Mouse (Mus musculus) heart, postnatal 10 days (tissue): ENCODE data around the gene Ints2. TPM values are rescaled to one million over a fixed set of nuclear protein-coding genes. Genes with fewer than 3 reads are reported as not detected.
"Not testable (repeated sequence)": the region's sequence is repeated elsewhere in the genome, so short reads cannot be mapped to it uniquely, and the experiment has no call there.

Source experiments
- DNase-seq, 2 experiments: peaks; one replicate each; pipeline ENCODE4 v3.0.0; 2021
- intact Hi-C: fragments of 180-260 bp; cut with DNase I; formaldehyde crosslinking; loops from one replicate; pipeline ENCODE4 v1.15.1; 2025
- total RNA-seq, 2 experiments: library from RNA; stranded (reverse); gene quantifications; 2 replicates each; pipeline ENCODE4 v1.2.3; 2021

Ints2 gene
- 10 to 100 TPM; 10.5 to 11.0 TPM for total RNA-seq

DNA sequence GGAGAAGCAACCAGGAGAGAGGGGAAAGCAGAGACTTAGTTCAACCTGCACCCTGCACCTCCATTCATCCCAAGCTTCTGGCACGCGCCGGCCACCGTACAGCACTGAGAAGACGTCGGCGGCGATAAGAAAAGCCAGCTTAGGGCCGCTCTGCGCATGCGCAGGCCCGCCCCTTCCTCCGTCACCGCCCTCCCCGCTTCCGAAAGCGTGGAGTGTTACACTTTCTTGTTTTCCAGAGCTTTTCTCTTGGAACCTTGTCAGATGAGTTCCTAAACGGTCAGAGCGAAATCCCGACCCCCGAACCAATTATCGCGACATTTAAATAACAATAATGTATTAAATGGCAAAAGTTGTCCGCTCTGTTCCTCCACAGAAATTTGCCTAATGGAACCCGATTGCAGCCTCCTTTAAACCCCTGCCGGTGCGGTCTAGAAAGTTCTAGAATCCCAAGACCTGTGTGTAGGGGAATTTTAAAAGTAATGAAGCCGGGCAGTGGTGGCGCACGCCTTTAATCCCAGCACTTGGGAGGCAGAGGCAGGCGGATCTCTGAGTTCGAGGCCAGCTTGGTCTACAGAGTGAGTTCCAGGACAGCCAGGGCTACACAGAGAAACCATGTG lies at the start of gene Ints2:
TSS of gene Ints2 (minus strand) at position 116 of the 617 bp plus-strand sequence.
- intact Hi-C loops, result loop anchor here (2.0 kb wide), 1 partner anchor 101 kb away; no protein-coding TSS in a partner anchor
- peak; percentile 96 to 97 for DNase-seq

DNA sequence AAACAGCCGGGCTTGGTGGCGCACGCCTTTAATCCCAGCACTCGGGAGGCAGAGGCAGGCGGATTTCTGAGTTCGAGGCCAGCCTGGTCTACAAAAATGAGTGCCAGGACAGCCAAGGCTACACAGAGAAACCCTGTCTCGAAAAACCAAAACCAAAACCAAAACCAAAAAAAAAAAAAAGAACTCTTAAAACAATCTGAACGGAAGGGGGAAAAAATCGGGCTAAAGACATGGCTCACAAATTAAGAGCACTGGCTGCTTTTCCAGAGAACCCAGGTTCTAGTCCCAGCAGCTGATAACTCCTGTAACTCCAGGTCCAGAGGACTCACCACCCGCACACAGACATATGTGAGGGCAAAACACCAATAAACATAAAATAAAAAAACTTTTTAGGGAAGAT lies 34.8 kb upstream of the Ints2 start:
- DNase-seq, result not testable (repeated sequence)
- intact Hi-C loops, result loop anchor here (10.0 kb wide), 1 partner anchor 63 kb away; the partner anchor contains the start of gene Med13

DNA sequence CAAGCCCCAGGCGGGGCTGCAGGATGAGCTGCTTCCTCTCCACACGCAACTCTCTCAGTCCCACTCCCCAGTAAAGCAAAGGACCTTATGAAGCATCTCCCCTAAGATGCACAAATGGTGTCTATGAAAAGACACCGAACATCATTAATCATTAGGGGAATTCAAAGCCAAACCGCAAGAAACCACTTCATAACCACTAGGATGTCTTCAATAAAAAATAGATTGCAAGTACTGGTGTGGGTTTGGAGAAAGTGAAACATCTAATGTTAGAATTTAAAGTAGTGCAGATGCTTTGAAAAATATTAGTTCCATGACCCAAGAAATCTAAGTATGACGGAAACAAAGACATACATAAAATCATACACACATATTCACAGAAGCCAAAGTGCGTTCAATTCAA lies 34.3 kb upstream of the Ints2 start:
- DNase-seq, result no peak
- intact Hi-C loops, result loop anchor here (10.0 kb wide), 1 partner anchor 63 kb away; the partner anchor contains the start of gene Med13

DNA sequence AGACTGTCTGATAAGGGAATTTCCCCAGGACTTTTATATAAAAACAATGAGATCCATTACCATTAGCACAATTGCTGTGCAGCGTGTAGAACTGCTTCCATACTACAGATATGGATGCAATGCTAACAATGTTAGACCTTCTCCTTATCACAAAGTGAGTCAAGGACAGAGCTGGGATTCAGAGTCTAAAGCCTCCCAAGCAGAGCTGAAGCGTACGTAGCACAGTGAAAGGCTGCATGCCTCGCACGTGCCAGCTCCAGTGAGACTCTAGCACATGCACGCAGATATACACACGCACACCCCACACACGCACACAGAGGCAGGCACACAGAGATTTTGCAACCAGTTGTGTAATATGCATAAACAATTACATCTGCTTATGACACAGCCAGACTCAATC lies 28.4 kb upstream of the Ints2 start:
- peak; percentile 10 to 31 for DNase-seq
- intact Hi-C loops, result no loop called here

DNA sequence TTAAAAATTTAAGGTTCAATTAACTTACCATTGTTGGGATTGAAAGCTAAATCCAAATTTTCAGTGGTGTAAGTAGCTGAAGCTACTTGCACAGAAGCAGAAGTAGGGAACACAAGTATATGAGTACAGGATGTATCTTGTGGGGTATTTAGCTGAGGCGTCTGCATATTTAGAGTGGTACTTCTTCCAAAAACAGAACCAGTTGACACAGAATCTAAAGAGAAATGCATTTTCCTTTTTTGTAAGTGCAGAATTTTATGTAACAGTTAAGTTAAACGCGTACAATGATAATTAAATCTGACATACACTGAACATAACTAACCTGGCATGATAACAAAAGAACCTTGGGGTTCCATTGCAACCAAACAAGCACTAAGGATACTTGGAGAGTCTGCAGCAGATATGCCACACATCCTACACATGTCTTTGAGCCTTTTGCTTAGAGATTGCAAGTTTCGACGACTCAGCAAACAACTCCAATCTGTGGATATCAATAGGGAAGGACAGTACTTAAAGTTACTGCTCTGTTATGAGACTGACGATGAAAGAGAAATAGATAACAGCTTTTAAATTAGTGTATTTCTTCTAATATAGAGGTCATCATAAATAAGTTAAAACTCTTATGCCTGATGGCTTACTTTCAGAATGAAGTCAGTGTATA lies 21.2 kb upstream of the Ints2 start:
- intact Hi-C loops, result no loop called here
- DNase-seq, result no peak

DNA sequence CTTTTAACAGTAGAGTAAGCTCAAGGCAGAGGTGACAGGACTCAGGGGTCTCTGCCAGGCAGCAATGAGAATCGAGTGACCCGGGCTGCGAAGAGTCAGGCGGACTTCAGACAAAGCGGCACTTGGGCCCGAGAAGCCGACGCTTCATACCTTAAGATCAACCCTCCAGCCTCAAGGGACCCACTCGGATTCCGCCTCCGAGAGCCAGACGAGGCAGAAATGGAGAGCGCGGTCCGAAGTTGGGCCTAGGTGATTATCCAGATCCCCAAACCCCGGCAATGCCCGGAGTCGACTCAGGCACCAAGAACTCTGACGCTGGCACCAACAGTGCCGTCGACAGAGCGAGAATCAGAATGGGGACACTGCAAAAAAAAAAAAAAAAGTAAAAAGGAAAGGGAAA lies 321 bp downstream of the Ints2 start:
- intact Hi-C loops, result loop anchor here (2.0 kb wide), 1 partner anchor 102 kb away; no protein-coding TSS in a partner anchor
- no peak for DNase-seq

DNA sequence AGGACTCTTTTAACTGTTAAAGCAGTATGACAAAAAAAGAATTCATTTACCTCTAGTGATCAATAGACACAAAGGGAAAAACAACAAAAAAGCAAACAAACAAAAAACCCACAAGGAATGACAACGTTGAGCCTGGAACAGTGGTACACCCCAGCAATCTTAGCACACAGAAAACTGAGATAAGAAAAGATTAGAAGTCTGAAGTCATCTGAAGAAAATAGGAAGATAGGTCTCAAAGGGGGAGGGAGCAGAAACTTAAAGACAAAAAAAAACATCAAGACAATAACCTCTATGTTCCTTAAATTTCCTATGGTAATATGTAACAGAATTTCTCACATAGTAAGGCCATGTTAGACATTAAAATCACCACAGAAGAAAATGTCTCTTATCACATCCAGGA lies 4.0 kb downstream of the Ints2 start:
- intact Hi-C loops, result no loop called here
- no peak for DNase-seq

DNA sequence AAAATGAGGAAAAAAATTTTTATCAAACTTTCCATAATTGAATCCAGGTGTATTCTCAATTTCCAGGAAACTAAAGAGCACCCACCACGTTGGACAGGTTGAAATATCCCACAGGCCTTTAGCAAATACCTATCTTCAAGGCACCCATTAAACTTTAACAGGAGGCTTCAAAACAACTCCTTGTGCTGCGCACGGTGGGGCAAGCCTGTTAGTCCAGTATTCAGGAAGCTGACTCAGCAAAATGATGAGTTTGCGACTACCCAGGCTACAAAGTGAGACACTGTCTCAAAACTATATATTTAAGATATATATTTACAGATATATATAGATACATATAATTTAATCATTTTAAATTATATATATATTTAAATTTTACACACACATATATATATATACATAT lies 24.9 kb downstream of the Ints2 start:
- DNase-seq, result no peak
- intact Hi-C loops, result no loop called here

DNA sequence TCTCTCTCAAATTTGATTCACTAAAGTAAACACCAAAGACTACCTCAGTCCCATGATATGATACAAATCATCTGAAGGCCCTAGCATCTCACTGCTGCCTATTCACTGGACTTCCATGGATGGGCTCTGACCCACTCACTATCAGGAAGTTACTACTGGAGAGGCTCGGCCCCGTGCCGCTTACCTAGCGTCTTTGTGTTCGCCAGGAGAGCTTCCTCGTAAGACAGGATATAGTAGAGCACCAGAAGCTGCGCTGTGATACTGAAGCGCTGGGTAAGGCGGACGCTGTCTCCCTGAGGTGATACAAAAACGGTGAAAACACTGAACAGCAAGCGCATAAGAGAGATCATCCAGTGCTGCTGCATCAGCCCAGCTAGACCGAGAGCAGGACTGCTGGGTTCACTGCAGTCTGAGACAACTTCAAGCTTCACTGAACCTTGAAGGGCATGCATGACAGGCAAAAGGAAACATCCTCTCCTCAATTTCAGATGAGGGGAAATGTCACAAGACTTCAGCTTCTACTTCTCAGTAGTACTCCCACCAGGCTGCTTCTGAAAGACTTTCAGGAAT lies 25.5 kb downstream of the Ints2 start:
- DNase-seq, result no peak
- intact Hi-C loops, result no loop called here

DNA sequence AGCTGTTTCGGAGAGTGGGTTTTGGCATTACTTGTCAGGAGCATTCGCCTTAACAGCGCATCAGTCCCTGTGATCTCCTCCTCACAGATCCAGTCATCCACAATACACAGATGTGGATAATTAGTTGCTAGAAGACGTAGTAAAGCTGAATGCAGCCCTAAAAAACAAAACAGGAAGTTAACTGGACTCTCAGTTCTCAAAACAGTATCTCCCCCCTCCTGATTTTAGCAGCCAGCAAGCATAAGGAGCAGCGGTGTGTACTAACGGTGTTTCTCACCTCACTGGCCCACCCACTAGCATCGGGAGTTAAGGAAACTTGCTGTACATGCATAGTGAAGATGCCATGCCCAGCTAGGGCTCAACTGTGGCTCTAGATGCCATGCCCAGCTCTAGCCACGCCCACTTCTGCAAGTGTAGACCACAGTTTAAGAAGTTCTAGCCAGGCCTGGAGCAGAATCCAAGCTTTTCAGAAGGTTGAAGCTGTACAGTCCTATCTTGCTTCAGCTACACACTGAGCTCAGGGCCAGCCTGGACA lies 30.7 kb downstream of the Ints2 start:
- intact Hi-C loops, result no loop called here
- DNase-seq, result no peak

DNA sequence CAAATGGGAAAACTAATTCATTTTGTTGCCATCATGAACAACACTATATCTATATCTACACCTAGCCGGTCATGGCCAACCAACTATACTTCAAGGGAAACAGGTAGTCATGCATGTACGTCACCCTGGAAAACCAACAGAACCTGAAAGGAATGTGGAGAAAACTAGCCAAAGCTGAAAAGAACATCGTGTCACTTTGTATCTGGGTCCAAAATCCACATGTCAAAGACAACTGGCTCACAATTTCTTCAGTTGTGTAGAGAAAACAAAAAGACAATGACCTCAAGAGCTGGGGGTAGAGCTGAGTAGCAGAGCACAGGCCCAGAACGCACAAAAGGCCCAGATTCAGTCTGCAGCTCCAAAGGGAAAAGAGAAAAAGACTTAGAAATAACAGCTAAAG lies 31.6 kb downstream of the Ints2 start:
- no peak for DNase-seq
- intact Hi-C loops, result no loop called here

DNA sequence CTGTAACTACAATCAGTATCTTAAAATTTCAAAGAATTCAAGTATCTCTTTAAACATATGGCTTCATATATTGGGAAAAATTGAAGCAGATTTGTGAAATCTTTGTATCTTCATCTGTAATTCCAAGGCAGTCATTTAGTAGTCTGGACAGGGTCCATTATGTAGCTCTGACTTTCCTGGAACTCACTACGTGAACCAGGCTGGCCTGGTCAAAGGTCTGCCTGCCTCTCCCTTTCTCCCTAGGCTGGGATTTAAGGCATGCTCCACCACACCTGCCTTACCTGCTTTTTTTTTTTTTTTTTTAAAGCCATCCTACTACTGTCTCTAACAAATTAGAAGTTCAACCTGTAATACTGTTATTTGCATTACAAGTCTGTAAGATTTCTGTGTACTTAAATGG lies 45.6 kb downstream of the Ints2 start:
- intact Hi-C loops, result no loop called here
- DNase-seq, result no peak

DNA sequence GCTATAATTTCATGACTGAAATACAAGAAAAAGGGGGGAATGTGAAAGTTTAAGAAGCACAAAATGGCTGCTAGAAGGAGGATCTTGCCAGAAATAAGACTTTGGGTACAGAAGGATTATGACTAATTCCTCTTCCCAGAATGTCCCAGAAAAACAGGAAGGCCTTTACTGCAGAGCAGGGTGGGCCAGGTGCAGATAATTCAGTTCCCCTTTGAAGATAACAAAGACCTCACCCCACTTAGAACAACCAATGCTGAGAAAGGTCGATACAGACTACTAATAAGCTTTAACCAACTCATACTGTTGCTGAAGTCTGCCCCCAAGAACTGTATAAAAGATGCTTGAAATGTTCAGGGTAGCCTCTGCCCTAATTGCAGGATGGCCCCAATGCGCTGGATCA lies 48.3 kb downstream of the Ints2 start:
- DNase-seq, result no peak
- intact Hi-C loops, result no loop called here

DNA sequence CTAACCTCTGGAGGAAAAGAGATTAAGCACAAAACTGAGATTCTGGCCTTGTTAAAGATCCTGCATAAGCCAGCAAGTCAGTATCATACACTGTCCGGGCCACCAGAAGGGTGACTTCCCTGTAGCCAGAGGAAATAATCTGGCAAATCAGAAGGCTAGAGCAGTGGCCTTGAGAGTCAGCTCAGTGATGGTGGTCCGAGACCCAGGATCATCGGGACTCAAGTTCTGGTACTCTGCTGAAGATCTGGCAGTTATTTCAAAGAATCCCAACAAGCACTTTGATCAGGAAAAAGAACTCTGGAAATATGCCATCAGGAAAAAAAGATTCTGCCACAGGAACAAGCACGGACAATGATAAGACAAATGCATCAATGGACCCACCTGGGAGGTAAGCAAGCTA lies 51.5 kb downstream of the Ints2 start:
- DNase-seq, result no peak
- intact Hi-C loops, result no loop called here

DNA sequence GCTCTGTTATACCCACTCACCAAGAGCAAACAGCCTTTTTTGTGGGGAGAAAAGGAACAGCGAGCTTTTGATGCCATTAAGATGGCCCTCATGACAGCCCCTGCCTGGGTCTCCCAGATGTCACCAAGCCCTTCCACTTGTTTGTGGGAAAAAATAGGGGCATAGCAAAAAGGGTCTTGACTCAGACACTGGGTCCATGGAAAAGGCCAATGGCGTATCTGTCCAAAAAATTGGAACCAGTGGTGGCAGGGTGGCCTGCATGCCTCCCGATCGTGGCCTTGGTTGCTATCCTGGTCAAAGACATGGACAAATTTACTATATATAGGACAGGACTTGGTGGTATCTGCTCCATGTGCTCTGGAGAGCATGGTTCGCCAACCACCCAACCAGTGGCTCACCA lies 52.3 kb downstream of the Ints2 start:
- intact Hi-C loops, result no loop called here
- DNase-seq, result no peak

DNA sequence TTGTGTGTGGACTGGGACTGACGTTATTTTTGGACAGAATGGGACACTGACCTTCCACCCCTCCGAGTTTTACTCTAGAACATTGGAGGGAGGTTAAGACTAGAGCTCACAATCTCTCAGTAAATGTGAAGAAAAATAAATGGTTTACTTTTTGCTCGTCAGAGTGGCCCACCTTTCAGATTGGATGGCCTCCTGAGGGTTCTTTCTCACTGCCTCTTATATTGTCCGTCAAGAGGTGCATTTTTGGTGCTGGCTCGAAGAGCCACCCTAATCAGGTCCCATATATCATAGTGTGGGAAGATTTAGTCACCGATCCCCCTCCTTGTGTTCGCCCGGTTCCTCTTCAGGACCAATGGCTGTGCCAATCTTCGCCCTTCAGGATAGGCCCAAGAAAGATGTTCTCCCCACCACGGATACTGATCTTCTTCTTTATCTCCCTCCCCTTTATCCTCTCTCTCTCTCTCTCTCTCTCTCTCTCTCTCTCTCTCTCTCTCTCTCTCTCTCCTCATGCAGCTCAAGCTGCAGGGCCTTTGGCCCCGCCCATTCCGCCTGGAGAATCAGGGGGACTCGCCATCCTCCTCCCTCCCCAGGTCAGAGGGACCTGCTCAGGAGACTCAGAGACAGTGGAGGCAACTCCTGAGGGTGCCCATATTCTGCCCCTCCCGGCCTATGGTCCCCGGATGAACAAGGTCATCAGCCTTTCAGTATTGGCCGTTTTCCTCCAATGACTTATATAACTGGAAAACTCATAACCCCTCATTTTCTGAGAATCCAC lies 55.3 kb downstream of the Ints2 start:
- peak; percentile 11 to 31 for DNase-seq

DNA sequence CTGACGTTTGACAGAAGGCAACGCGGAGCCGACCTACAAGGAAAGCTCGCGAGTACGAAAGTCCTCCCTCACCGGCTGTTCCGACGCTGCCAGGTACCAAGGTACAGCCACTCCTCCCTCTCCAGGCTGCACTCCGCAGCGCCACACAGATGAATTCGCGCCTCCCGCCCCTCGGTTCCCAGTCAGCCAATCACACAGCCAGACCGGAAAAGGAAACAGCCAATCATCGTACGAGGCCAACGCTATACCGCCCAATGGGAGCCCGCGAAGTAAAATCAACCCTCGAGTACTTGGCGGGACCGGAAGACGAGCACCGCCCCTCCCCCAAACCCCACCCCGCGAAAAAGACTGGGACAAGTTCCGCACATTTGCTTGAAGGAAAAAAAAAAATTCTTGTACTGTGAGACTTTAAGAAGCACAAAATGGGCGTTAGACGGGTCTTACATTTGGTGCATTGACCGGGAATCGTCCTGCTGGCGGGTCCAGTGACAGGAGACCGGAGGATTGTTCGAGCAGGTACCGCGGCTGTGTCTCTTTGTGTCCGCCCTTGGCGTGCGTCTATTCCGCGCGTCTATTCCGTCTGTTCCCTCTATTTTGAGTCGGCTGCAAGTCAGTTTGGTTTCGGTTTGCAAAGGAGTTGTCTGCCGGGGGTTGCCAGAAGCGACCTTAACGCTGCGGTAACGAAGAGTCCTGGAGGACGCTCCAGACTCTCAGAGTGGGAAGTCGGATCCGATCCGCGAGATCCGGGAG lies 56.2 kb downstream of the Ints2 start, which contains the start of gene Brip1:
TSS of gene Brip1 (minus strand) at position 157 of the 750 bp plus-strand sequence.
- DNase-seq, result peak; percentile 94 to 96
- intact Hi-C loops, result no loop called here

More for the DNA sequence above, 55.3 kb downstream of the Ints2 start:
- intact Hi-C loops, result no loop called here

DNA sequence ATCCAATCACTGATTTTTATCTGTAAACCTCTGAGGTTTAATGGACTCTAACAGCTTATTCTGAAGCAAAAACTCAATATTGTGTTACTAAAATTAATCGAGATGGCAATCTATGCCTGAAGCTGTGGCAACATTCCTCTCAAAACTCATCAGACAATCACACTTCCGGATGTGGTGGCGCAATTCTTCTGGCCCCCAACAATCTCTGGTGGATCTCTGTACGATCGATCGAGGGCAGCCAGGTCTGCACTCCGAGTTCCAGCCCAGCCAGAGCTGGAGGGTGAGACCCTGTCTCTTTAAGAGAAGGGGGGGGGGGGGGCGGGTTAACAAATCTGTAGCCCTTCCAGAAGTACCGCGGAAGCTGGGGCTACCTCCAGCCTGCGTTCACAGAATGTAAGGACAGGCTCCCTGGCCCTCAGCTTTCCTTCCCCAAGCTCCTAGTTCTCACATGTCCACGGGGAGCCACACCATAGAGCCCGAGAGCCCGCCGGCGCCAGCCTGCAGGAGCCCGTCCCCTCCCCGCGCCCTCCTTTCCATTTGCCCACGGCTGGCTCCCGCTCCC lies 56.8 kb downstream of the Ints2 start:
- intact Hi-C loops, result no loop called here
- no peak for DNase-seq

DNA sequence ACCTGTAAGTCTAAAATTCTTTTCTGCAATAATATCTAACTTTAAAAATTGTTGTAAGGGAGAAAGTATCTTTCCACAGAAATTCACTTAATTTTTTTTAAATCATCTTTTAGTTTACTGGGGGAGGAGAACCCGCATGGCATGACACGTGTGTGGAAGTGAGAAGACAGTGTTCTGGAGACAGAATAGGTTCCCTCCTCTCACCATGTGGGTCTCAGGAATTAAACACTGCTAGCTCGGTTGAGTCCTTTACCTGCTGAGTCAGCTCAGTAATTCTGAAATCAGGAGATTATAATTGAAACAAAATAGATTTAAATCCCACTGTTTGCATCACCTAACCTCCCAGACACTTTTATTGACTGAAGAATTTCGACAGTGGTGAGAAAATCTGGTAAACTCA lies 57.6 kb downstream of the Ints2 start:
- DNase-seq, result no peak
- intact Hi-C loops, result no loop called here

DNA sequence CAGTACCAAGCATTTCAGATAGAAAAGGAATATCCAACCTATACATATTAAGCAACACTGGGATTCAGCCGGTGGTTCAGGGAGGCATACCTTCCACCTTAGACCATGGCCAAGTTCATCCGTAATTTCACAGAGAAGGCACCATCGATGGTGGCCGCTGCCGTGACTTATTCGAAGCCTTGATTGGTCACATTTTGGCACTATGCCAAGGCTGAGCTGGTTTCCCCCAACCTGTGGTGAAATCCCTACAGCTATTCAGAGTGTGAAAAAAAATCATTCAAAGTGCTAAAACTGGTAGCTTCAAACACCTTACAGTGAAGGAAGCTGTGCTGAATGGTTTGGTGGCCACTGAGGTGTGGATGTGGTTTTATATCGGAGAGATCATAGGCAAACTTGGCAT lies 72.2 kb downstream of the Ints2 start:
- DNase-seq, intact Hi-C loops: not testable (repeated sequence)
